Mouse (Mus musculus) myocyte (in vitro differentiated cells): Measurements from ENCODE around the gene Dnaaf3.

Experiments
- E2F4 ChIP-seq: IDR thresholded peaks from one replicate; pipeline ENCODE4 v1.6.1; 2011; ENCODE audit warnings: mild to moderate bottlenecking, control low read depth, moderate library complexity; ENCODE audit not compliant: insufficient read depth
- MYOG ChIP-seq, 3 experiments: IDR thresholded peaks; one replicate each; pipeline ENCODE4 v1.6.1; 2011; ENCODE audit warnings: control low read depth in 2 of 3, low read depth in 2 of 3, mild to moderate bottlenecking in 2 of 3; ENCODE audit not compliant: insufficient read length in 2 of 3, control insufficient read depth in 1 of 3, insufficient read depth in 1 of 3
- POLR2A ChIP-seq: IDR thresholded peaks from one replicate; pipeline ENCODE4 v1.6.1; 2011; ENCODE audit warnings: low read depth, mild to moderate bottlenecking, control low read depth, moderate library complexity; ENCODE audit not compliant: insufficient read length
- USF1 ChIP-seq: IDR thresholded peaks from one replicate; pipeline ENCODE4 v1.6.1; 2011; ENCODE audit warnings: low read depth, mild to moderate bottlenecking, control low read depth, moderate library complexity

- TF ChIP-seq POLR2A (no peak), E2F4 (no peak), USF1 (no peak), MYOG (IDR thresholded peaks at IDR 0.05; ENCODE audit: control insufficient read depth in 1 of 3, insufficient read depth in 1 of 3, insufficient read length in 2 of 3, low read depth in 2 of 3) (no peak)
Measured at GRCm38 (mm10) chr7:4546050-4546449, 13.8 kb upstream of the Dnaaf3 start.
